Mouse (Mus musculus): Measurements from ENCODE around the gene Olfr765. TPM values are rescaled to one million over a fixed set of nuclear protein-coding genes. Genes with fewer than 3 reads are reported as not detected.
"Not testable (repeated sequence)": the region's sequence is repeated elsewhere in the genome, so short reads cannot be mapped to it uniquely, and the experiment has no call there.

Olfr765 gene
- total RNA-seq, 1 experiment = not detected

GRCm38 (mm10) chr10:129028343-129028742 lies 21.5 kb downstream of the Olfr765 start:
- H3K4me1 ChIP-seq (ENCODE audit: control insufficient read depth in 2 of 2, insufficient read depth in 2 of 2, low read length in 2 of 2, poor library complexity in 1 of 2) = no peaks in the 10 kb centered on the region
- H3K9me3 ChIP-seq (ENCODE audit: control insufficient read depth, insufficient read depth, low read depth, low read length) = no peaks in the 10 kb centered on the region
- in situ Hi-C loops (cut with MboI; ENCODE audit: low sequenced_read_pairs in 2 of 2, unreplicated experiment in 2 of 2) = no loop called here
- no peak for TF ChIP-seq ZNF384 (IDR thresholded peaks at IDR 0.05; ENCODE audit: low read depth, low read length)
- no peak overlapping the region for H3K9ac ChIP-seq (ENCODE audit: insufficient read depth, low read depth, low read length, poor library complexity, severe bottlenecking)
- no peaks in the 10 kb centered on the region for H3K36me3 ChIP-seq (ENCODE audit: control insufficient read depth, insufficient read depth, low read length, poor library complexity, severe bottlenecking)
- H3K4me3 ChIP-seq (ENCODE audit: insufficient read depth in 1 of 2, low read depth in 1 of 2, low read length in 2 of 2, poor library complexity in 1 of 2, severe bottlenecking in 1 of 2) = no peak overlapping the region
- H3K27ac ChIP-seq (ENCODE audit: insufficient read depth, low read depth, low read length, poor library complexity, severe bottlenecking) = no peak overlapping the region
- DNase-seq (ENCODE audit: low read depth, low spot score) = no peak

DNA sequence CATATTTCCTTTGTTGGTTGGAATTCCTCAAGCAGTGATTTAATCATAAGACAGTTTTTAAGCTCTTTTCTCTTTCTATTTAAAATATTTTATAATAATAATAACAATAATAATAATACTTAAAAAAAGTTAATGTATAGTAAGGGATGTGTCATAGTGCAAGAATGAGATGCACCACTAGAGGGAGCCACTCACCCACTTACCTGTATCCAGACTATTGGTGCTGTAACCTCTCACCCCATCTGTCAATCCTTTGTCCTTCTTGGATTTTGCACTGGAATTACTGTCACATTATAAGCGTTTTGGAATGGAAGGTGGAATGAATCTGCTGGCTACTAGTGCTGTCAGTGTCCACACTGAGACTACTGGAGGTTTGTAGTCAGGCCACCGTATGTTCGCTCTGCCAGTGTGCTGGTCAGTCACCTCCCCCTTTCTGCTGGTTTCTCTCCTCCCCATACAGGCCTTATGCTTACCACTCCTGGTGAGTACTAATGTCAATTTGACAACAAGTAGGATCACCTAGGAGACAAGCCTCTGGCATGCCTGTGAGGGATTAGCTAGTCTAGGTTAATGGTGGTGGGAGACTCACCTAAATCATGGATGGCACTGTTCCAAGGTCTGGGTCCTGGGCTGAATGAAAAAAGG lies 23.7 kb downstream of the Olfr765 start:
- peak; percentile 40 for DNase-seq (ENCODE audit: low read depth, low spot score)
- H3K27ac ChIP-seq (ENCODE audit: insufficient read depth, low read depth, low read length, poor library complexity, severe bottlenecking) = no peak overlapping the region
- H3K9ac ChIP-seq (ENCODE audit: insufficient read depth, low read depth, low read length, poor library complexity, severe bottlenecking) = no peak overlapping the region
- in situ Hi-C loops (cut with MboI; ENCODE audit: low sequenced_read_pairs in 2 of 2, unreplicated experiment in 2 of 2) = no loop called here
- TF ChIP-seq ZC3H11A (IDR thresholded peaks at IDR 0.05; ENCODE audit: borderline replicate concordance, low read depth, low read length) = peak; percentile 86; the same call in 1 of the 2 replicates
- no peak for TF ChIP-seq CHD2 (IDR thresholded peaks at IDR 0.05; ENCODE audit: low read depth, low read length)
- H3K4me1 ChIP-seq (ENCODE audit: control insufficient read depth in 2 of 2, insufficient read depth in 2 of 2, low read length in 2 of 2, poor library complexity in 1 of 2) = no peaks in the 10 kb centered on the region
- H3K36me3 ChIP-seq (ENCODE audit: control insufficient read depth, insufficient read depth, low read length, poor library complexity, severe bottlenecking) = no peaks in the 10 kb centered on the region
- H3K9me3 ChIP-seq (ENCODE audit: control insufficient read depth, insufficient read depth, low read depth, low read length) = no peaks in the 10 kb centered on the region
- H3K4me3 ChIP-seq (ENCODE audit: insufficient read depth in 1 of 2, low read depth in 1 of 2, low read length in 2 of 2, poor library complexity in 1 of 2, severe bottlenecking in 1 of 2) = no peak overlapping the region

- TF ChIP-seq ZC3H11A (IDR thresholded peaks at IDR 0.05; ENCODE audit: borderline replicate concordance, low read depth, low read length) = no peak
- Histone ChIP-seq H3K9ac (ENCODE audit: insufficient read depth, low read depth, low read length, poor library complexity, severe bottlenecking) (no peak overlapping the region), H3K4me1 (ENCODE audit: control insufficient read depth in 2 of 2, insufficient read depth in 2 of 2, low read length in 2 of 2, poor library complexity in 1 of 2) (no peaks in the 10 kb centered on the region), H3K27ac (ENCODE audit: insufficient read depth, low read depth, low read length, poor library complexity, severe bottlenecking) (no peak overlapping the region), H3K36me3 (ENCODE audit: control insufficient read depth, insufficient read depth, low read length, poor library complexity, severe bottlenecking) (no peaks in the 10 kb centered on the region), H3K4me3 (ENCODE audit: insufficient read depth in 1 of 2, low read depth in 1 of 2, low read length in 2 of 2, poor library complexity in 1 of 2, severe bottlenecking in 1 of 2) (no peak overlapping the region), H3K9me3 (ENCODE audit: control insufficient read depth, insufficient read depth, low read depth, low read length) (no peaks in the 10 kb centered on the region)
- DNase-seq (ENCODE audit: low read depth, low spot score) = no peak
- in situ Hi-C loops (cut with MboI; ENCODE audit: low sequenced_read_pairs in 2 of 2, unreplicated experiment in 2 of 2) = no loop called here
Observed at GRCm38 (mm10) chr10:129023319-129023718, 26.5 kb downstream of the Olfr765 start.

DNA sequence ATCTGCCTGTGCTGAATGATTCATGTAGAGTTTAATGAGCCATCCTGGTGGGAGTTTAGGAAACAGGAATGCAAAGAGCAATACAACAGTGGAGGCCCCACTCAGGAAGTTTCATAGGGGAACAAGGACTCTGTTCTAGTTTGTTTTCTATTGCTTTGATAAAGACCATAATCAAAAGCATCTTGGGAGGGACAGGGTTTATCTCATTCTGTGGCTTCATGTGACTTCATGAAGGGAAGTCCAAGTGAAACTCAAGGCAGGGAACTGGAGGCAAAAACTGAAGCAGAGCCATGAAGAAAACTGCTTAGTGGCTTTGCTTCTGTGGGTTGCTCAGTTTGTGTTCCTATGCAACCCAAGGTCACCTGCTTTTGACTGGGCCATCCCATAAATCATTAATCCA lies 35.3 kb downstream of the Olfr765 start:
- Histone ChIP-seq H3K9me3 (ENCODE audit: control insufficient read depth, insufficient read depth, low read depth, low read length) (no peaks in the 10 kb centered on the region), H3K4me3 (ENCODE audit: insufficient read depth in 1 of 2, low read depth in 1 of 2, low read length in 2 of 2, poor library complexity in 1 of 2, severe bottlenecking in 1 of 2) (no peak overlapping the region), H3K9ac (ENCODE audit: insufficient read depth, low read depth, low read length, poor library complexity, severe bottlenecking) (no peak overlapping the region), H3K36me3 (ENCODE audit: control insufficient read depth, insufficient read depth, low read length, poor library complexity, severe bottlenecking) (no peaks in the 10 kb centered on the region), H3K27ac (ENCODE audit: insufficient read depth, low read depth, low read length, poor library complexity, severe bottlenecking) (no peak overlapping the region), H3K4me1 (ENCODE audit: control insufficient read depth in 2 of 2, insufficient read depth in 2 of 2, low read length in 2 of 2, poor library complexity in 1 of 2) (no peaks in the 10 kb centered on the region)
- no peak for DNase-seq (ENCODE audit: low read depth, low spot score)
- TF ChIP-seq CHD2 (IDR thresholded peaks at IDR 0.05; ENCODE audit: low read depth, low read length) = no peak
- no peak for TF ChIP-seq ZNF384 (IDR thresholded peaks at IDR 0.05; ENCODE audit: low read depth, low read length)
- TF ChIP-seq ZC3H11A (IDR thresholded peaks at IDR 0.05; ENCODE audit: borderline replicate concordance, low read depth, low read length) = no peak
- no peak for TF ChIP-seq MAFK (IDR thresholded peaks at IDR 0.05; ENCODE audit: insufficient read depth, low read depth, low read length)
- TF ChIP-seq HCFC1 (IDR thresholded peaks at IDR 0.05; ENCODE audit: borderline replicate concordance, insufficient read depth, low read length) = no peak
- in situ Hi-C loops (cut with MboI; ENCODE audit: low sequenced_read_pairs in 2 of 2, unreplicated experiment in 2 of 2) = no loop called here

GRCm38 (mm10) chr10:129011511-129011910 lies 38.3 kb downstream of the Olfr765 start:
- H3K9ac ChIP-seq (ENCODE audit: insufficient read depth, low read depth, low read length, poor library complexity, severe bottlenecking); H3K4me1 ChIP-seq (ENCODE audit: control insufficient read depth in 2 of 2, insufficient read depth in 2 of 2, low read length in 2 of 2, poor library complexity in 1 of 2); DNase-seq (ENCODE audit: low read depth, low spot score); H3K4me3 ChIP-seq (ENCODE audit: insufficient read depth in 1 of 2, low read depth in 1 of 2, low read length in 2 of 2, poor library complexity in 1 of 2, severe bottlenecking in 1 of 2); H3K27ac ChIP-seq (ENCODE audit: insufficient read depth, low read depth, low read length, poor library complexity, severe bottlenecking); H3K36me3 ChIP-seq (ENCODE audit: control insufficient read depth, insufficient read depth, low read length, poor library complexity, severe bottlenecking); in situ Hi-C loops (cut with MboI; ENCODE audit: low sequenced_read_pairs in 2 of 2, unreplicated experiment in 2 of 2); H3K9me3 ChIP-seq (ENCODE audit: control insufficient read depth, insufficient read depth, low read depth, low read length): not testable (repeated sequence)

Measured in ES-E14 (cell line).